Mouse (Mus musculus) embryo, embryonic 10 days (tissue): Measurements from ENCODE around the gene Ceacam19.

Experiments used
- DNase-seq: peaks from one replicate; pipeline ENCODE4 v3.0.0-alpha.2; 2015; ENCODE audit warnings: low spot score

Gene Ceacam19

GRCm38 (mm10) chr7:19840936-19841335, 46.8 kb downstream of the Ceacam19 start:
- DNase-seq: no peak

GRCm38 (mm10) chr7:19840371-19840770, 47.4 kb downstream of the Ceacam19 start:
- no peak for DNase-seq

GRCm38 (mm10) chr7:19836843-19837242, 50.9 kb downstream of the Ceacam19 start:
- DNase-seq: no peak

- no peak for DNase-seq
Measured at GRCm38 (mm10) chr7:19834055-19834454, 53.7 kb downstream of the Ceacam19 start.

- no peak for DNase-seq
Measured at GRCm38 (mm10) chr7:19831837-19832236, 55.9 kb downstream of the Ceacam19 start.

- no peak for DNase-seq
Measured at GRCm38 (mm10) chr7:19830682-19831156, 57.0 kb downstream of the Ceacam19 start.

- DNase-seq: no peak
Measured at GRCm38 (mm10) chr7:19829694-19830093, 58.1 kb downstream of the Ceacam19 start.

- DNase-seq: no peak
Measured at GRCm38 (mm10) chr7:19826756-19827155, 61.0 kb downstream of the Ceacam19 start.
